Mouse (Mus musculus) spleen, embryonic (tissue): ENCODE results near the gene Ccr8.
"Not testable (repeated sequence)": the region's sequence is repeated elsewhere in the genome, so short reads cannot be mapped to it uniquely, and the experiment has no call there.

Experiments
- CTCF ChIA-PET: fragments of 350-600 bp; sonication (Branson Sonifier 250); formaldehyde crosslinking; loops from one replicate; lab custom pipeline; 2022; lab: Charles Lee

Gene Ccr8

DNA sequence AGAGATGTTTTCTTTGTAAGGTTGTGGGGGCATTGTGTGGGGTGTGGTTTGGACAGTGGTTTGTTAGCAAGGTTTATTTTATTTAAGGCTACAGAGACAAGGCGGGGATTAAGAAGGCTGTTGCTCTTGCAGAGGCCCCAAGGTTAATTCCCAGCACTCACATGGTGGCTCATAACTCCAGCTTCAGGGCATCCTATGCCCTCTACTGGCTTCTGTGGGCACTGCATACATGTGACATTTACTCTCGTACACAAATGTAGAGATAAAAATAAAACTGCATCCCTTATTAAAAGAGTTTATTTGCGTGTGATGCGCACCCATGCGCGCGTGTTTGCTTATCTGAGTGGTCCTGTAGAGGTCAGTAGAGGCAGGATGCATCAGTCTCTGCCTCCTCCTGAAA, 2.8 kb upstream of the Ccr8 start:
- CTCF ChIA-PET = no interaction called here

DNA sequence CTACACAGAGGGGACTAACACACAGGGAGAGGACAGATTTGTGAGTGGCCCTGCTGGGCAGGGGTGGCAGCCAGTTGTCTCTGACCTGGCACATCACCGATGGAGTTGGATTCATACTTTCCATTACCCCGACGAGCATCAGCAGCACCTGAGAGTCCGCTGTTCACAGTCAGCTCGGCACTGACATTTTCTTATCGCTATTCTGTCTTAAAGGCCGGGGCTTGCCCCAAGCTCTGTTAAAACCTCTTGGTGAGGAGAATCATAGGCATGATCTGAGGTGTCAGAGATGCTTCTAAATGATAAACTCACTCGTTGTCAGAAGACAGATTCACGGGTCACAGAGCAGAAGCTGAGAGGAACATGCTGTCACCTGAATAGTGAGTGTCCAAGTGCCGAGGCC, 828 bp upstream of the Ccr8 start:
- CTCF ChIA-PET = no interaction called here

DNA sequence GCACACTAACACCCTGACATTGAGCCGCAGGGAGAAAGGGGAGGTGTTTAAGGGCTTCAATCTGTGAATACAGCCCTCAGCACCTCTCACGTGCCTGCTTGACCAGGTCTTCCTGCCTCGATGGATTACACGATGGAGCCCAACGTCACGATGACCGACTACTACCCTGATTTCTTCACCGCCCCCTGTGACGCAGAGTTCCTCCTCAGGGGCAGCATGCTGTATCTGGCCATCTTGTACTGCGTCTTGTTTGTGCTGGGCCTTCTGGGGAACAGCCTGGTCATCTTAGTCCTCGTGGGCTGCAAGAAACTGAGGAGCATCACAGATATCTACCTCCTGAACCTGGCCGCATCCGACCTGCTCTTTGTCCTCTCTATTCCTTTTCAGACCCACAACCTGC, 1.8 kb downstream of the Ccr8 start:
- CTCF ChIA-PET = no interaction called here

- CTCF ChIA-PET = interaction anchor here (0.7 kb wide), 1 partner anchor 96 kb away, joined by 3 read pairs; no protein-coding TSS in a partner anchor
Measured at GRCm38 (mm10) chr9:120095886-120096285, 4.0 kb downstream of the Ccr8 start.

DNA sequence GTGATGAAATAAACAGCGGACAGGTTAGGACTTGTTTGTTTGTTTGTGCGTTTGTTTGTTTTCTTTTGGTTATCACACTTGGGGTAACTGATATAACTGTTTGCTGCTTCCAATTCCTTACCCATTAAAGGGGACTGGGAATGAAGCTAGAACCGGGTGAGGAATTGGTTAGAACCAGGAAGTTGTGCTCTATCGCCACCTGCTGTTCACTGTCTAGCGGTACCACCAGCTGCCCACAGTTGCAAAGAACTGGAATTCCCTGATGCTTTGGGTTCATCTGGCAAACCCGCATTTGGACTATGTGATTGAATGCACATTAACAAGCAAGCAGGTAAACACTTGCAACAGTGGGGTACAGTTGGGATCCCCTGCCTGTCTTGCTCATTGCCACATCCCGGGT, 6.8 kb downstream of the Ccr8 start:
- CTCF ChIA-PET = interaction anchor here (1.0 kb wide), 1 partner anchor 26 kb away, joined by 3 read pairs; no protein-coding TSS in a partner anchor

GRCm38 (mm10) chr9:120099304-120099703, 7.4 kb downstream of the Ccr8 start:
- CTCF ChIA-PET = no interaction called here

- CTCF ChIA-PET = no interaction called here
Measured at GRCm38 (mm10) chr9:120101165-120101564, 9.3 kb downstream of the Ccr8 start.

DNA sequence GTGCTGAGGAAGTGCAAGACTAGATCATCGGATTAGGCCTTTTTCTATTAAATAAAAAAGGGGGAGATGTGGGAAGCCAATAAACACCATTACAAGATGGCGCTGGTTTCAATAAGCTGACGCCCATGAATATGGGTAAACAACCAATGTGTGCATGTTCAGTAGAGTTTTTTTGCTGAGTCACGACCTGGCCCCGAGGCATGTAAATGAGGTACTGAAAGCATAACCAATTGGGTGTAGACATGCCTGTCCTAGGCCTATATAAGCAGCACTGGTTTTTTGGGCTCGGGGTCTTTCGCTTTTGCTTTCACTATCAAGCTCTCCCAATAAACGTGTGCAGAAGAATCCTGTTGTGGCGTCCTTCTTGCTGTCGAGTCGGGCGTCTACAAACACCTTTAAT, 17.0 kb downstream of the Ccr8 start:
- CTCF ChIA-PET = not testable (repeated sequence)

DNA sequence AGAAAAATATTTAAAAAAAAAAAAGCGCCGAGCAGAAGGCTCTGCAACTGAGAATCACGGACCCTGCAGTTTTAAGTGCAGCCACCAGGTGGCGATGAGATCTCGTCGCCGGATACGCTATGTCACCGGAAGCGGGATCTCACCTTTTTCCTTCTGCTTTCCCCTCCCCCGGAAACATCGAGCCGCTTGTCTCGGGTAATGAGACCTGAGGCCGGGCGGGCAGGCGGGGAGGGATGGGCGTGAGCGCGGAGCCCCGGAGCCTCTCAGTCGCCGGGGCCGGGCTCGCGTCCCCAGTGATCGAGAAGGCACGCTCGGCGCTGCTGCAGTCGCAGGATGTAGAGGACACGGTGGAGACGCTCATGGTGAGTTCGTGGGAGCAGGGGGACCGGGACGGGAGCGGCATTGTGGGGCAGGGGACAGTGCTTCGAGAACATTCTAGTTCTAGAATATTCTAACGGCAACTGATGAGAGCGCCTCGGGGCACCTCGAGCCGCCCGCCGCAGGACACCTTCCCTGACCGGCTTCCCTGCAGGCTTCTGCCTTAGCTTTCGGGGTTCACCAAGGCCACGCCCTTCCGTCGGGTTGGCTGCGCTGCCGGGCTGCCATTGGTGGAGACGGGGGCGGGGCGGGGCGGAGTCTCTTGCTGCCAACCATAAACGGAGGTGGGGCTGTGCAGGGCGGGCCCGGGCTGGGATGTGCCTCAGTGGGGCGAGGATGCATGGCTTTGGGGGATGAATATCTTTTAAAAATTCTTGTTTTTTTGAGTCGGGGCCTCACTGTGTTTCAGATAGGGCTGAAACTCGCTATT, 18.5 kb downstream of the Ccr8 start, which contains the start of gene Slc25a38:
Gene Slc25a38, plus strand, starts transcription at position 164 of the 808 bp plus-strand sequence.
- CTCF ChIA-PET = interaction anchor here (0.6 to 1.1 kb wide), 3 partner anchors 13 to 35 kb away, joined by 4 to 5 read pairs (median 4); no protein-coding TSS in a partner anchor

DNA sequence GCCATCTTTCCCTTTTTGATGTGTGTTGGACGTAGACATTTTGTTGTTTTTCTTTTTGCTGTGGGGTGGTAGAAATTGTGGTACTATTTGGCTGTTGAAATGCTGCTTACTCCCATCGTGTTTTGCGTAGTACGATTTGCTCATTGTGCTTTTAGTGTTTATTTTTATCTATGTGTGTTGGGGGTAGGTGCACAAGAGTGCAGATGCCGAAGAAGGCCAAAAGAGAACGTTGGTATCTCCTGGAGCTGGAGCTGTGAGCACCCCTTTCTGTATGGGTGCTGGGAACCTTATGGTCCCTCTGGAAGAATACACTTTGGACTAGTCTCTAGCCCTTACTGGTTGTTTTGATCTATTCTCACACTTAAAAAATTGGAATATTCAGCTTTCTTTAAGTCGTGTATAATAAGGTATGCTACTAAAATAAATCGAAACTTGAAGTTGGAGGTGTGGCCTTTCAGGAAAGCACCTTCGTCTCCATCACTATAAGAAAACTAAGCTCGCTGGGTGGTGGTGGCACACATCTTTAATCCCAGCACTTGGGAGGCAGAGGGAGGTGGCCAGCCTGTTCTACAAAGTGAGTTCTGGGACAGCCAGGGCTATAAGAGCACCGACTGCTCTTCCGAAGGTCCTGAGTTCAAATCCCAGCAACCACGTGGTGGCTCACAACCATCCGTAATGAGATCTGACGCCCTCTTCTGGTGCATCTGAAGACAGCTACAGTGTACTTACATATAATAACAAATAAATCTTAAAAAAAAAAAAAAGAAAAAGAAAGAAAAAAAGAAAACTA, 19.4 kb downstream of the Ccr8 start:
- CTCF ChIA-PET = interaction anchor here (1.1 kb wide), 1 partner anchor 12 kb away, joined by 5 read pairs; no protein-coding TSS in a partner anchor

GRCm38 (mm10) chr9:120112472-120112871, 20.6 kb downstream of the Ccr8 start:
- CTCF ChIA-PET = no interaction called here

GRCm38 (mm10) chr9:120113456-120113855, 21.5 kb downstream of the Ccr8 start:
- CTCF ChIA-PET = no interaction called here

- CTCF ChIA-PET = no interaction called here
Measured at GRCm38 (mm10) chr9:120114051-120114788, 22.3 kb downstream of the Ccr8 start.

DNA sequence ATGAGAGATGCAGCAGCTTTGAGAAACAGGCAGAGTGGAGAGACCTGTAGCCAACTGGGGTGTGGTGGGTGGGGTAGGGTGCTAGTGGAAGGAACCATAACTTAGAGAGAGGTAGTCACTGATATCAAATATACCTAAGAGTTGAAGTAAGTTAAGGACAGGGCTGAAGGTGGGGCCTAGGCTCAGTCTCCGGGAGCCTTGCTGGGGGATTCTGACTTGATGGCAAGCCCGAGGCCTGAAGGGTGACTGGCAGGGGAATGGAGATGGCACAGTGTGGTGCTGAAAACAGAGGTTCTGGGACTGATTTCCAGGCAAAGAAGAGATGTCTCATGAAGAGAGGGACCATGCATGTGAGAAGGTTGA, 22.9 kb downstream of the Ccr8 start:
- CTCF ChIA-PET = no interaction called here

- CTCF ChIA-PET = no interaction called here
Measured at GRCm38 (mm10) chr9:120115580-120115979, 23.7 kb downstream of the Ccr8 start.

GRCm38 (mm10) chr9:120116184-120116624, 24.3 kb downstream of the Ccr8 start:
- CTCF ChIA-PET = no interaction called here

- CTCF ChIA-PET = no interaction called here
Measured at GRCm38 (mm10) chr9:120118212-120118611, 26.3 kb downstream of the Ccr8 start.

GRCm38 (mm10) chr9:120120503-120120902, 28.6 kb downstream of the Ccr8 start:
- CTCF ChIA-PET = no interaction called here

GRCm38 (mm10) chr9:120126868-120127267, 35.0 kb downstream of the Ccr8 start:
- CTCF ChIA-PET = no interaction called here

DNA sequence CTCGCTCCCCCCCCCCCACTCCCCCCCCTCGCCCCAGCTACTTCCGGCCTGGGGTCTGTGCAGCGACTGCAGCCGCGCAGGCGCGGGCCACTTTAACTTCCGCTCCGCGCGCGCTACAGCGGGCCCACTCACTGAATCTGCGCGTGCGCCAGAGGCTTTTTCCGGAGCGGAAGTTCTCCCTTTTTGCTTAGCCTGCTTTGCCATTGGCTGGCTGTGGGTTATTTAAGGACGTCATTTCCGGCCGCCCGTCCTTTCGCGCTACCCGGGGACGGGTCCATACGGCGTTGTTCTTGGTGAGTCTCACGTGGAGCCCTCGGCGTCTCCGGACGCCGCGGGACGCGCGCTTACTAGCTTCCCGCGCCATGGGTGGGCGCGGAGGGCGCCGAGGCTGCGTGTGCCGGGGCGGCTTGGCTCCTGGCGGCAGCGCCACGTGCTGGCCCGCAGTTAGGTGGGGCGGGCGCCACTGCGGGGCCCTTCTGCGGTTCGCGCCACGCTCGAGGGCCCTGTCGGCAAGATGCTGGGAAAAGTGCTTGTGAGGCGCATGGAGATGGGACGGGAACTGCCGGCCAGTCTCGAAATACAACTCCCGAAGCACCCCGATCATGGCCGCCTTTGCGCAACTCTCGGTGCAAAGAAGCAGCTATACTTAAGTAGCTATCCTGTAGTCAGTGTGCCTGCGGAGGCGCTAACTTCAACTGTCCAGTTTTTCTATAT, 35.8 kb downstream of the Ccr8 start, which contains the start of gene Rpsa:
Gene Rpsa, plus strand, starts transcription at position 152 of the 714 bp plus-strand sequence.
- CTCF ChIA-PET = interaction anchor here (0.5 kb wide), 1 partner anchor 63 kb away, joined by 3 read pairs; no protein-coding TSS in a partner anchor

DNA sequence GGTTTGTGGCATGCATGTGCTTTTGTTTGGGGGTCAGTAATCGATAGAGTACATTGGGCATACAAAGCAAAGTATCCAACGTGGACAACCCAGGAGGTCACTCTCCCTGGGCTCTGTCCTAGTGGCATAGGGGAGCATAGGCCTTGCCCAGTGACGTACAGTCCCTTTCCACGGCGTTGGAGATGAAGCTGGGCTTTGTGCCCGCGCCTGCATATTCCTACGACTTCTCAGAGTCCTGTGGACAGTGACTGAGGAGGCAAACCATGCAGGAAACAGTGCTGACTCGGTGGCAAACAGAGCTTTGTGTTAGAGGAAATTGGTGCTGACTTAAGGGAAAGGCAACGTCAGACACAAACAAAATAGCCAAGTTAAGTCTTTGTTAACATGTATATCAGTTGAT, 37.4 kb downstream of the Ccr8 start:
- CTCF ChIA-PET = no interaction called here
